Mouse (Mus musculus) adrenal gland, adult 2 months (tissue): ENCODE measurements at regions not wholly inside any gene's neighbourhood (a gene's known extent, or its start where the extent isn't known, plus 50 kb on each side); places are given as distances from the start of the nearest gene placed in this dataset.
"Not testable (repeated sequence)": the region's sequence is repeated elsewhere in the genome, so short reads cannot be mapped to it uniquely, and the experiment has no call there.

Experiments used
- DNase-seq: peaks from one replicate; pipeline ENCODE4 v3.0.0; 2021

DNA sequence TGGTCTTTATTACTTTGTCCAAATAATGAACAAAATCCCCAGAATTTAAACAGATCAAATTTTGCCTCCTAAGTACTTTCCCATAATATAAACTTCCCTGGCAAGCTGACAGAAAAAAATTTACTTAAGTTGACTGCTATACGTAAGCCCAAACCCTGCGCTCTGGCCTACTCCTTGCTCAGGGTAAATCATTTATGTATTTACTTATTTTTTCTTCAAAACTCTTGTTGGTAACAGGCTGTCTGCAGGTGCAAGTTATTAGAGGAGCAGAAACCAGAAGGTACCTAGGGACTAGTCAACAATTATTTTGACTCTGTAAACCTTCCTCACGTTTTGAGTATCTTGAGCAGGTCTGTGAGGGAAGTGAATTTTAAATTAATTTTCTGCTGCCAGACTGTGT lies 2615.7 kb downstream of the Poteg start:
- no peak for DNase-seq

- no peak for DNase-seq
These were observed 2630.3 kb downstream of the Poteg start for GRCm38 (mm10) chr8:30077726-30078125.

GRCm38 (mm10) chr8:30127766-30128165 lies 2680.3 kb downstream of the Poteg start:
- DNase-seq = no peak

GRCm38 (mm10) chr8:30134999-30135398 lies 2687.5 kb downstream of the Poteg start:
- no peak for DNase-seq

GRCm38 (mm10) chr8:30151181-30151844 lies 2703.8 kb downstream of the Poteg start:
- no peak for DNase-seq

DNA sequence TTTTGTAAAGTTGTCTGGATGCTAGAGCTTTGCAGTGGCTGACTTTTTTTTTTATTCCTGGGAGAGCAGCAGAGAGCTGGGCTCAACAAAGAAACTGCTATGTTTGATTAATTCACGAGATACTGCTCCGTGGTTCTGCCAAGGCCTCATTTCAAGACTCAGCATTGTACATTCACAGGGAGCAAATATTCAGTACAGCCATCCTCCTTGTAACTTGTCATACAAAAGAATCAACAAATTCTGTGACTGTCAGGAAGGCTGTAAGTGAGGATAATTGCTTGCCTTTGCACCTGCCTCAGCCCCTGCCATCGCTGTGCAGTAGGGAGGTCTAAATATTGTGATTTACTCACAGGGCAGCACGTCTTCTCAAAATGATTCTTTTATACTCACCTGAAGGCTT lies 2705.5 kb downstream of the Poteg start:
- no peak for DNase-seq

GRCm38 (mm10) chr8:30171881-30172280 lies 2724.4 kb downstream of the Poteg start:
- DNase-seq = no peak

DNA sequence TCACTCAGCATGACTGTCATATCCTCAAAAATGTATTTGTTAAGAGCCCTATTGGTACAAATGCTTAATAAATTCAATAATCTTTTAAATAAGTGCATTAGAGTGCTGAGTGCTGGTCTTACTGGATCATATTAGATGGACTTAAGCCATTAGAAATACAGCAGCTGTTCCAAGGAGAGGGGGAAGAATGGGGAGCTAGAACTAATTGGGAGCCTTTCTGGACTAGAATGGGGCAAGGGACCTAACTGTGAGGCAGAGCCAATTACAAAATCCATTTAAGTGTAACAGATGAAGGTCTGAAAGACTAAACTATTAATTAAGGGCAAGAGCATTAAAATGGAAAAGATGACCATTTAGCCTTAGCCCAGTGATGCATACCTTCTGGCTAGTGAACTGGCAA lies 2755.3 kb downstream of the Poteg start:
- DNase-seq = not testable (repeated sequence)

DNA sequence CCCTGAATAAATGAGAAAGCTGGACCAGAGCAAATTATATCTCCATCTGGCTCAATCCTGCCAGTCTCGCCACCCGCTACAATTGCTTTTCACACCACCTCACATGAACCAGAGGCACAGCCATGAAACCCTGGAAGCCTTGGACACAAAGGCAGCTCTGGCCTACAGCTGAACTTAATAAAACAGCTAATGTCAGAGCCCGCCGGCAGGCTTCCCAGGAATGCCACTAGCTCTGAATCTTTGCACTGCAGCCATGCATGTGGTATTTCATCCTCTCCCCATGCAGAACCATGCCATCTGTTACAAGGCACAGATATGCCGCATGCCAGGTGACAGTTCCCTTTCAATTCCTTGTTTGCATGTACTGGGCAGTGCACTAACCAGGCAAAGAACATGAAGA lies 2779.9 kb downstream of the Poteg start:
- no peak for DNase-seq

- DNase-seq = no peak
These were observed 2785.8 kb downstream of the Poteg start for GRCm38 (mm10) chr8:30233266-30233665.

- DNase-seq = no peak
These were observed 2804.3 kb downstream of the Poteg start for GRCm38 (mm10) chr8:30251797-30252196.

DNA sequence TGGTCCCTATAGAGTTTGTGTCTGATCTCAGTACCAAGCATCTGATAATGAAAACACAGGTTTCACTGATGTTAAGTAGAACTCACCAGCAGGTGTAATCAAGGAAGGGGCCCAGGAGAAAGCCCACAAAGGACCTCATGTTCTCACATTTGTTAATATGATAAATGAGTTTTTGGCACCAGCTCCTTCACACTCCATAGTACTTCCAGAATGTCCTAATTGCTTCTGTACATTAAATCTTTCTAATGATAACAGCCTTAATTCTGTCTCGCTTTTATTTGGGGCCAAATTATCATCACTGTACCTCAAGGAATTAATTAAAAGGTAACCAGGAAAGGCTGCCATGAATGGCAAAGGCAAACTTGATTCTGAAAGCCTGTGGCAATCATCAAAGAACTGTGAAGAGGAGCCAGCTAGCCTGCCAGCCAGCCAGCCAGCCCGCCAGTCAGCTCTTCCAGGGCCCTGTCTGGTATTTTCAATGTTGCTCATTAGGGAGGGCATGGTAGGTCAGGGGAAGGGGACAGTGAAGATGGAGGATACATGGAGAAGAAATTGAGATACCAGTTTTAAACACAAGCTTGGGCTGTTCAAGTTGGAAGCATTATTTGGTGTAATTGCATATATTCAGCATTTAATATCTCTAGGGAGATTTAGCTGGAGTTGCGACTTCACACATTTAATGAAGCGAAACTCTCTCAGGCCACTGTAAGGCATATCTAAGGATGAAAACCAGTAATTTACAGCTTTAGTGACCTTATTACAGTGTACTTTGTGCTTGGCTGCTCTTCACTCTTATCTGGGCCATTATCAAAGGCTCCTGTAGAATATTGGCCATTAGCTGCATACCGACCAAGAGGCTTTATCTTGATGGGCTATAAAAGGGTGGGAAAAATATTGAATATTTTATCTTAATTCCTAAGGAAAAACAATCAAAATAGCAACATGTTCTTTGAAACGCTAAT lies 2822.8 kb downstream of the Poteg start:
- no peak for DNase-seq

GRCm38 (mm10) chr8:30289169-30289568 lies 2841.7 kb downstream of the Poteg start:
- DNase-seq = no peak

GRCm38 (mm10) chr8:30331201-30331600 lies 2883.7 kb downstream of the Poteg start:
- DNase-seq = no peak

GRCm38 (mm10) chr8:30333352-30333751 lies 2885.9 kb downstream of the Poteg start:
- DNase-seq = no peak

DNA sequence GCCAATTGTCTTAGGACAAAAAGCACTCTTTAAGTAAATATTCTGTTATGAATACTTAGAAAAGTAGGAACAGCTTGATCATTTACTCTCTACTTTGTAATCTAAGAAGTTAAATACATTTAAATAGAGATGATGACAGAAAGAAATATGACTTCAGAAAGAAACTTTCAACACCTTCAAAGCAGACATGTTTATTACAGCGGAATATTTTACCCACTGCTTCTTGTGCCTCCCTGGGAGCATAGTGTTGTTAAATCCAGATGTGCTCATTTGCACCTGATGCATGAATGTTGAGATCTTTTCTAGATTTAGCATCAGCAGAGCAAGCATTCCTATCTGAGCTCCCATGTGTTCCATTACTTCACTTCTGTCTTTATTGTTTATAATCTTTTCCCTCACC lies 2912.0 kb downstream of the Poteg start:
- no peak for DNase-seq

- DNase-seq = no peak
These were observed 2918.3 kb downstream of the Poteg start for GRCm38 (mm10) chr8:30365721-30366120.

DNA sequence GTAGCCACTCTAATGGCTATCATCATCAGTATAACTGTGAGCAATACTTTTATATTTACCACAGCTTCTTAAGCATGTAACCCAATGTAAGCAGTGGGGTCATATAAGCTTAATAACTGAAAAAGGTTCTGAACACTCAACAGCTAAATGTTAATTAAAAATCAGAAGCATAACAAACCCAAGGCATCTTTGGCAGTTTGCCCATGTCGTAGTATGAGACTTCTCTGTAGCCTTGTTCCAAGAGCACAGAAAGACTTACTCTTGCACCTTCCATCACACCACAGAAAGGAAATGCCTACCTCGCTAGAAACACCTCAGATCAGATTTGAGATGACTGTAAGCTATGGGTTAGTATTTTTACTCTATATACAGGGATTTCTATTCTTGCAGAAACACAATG lies 2944.5 kb downstream of the Poteg start:
- no peak for DNase-seq

DNA sequence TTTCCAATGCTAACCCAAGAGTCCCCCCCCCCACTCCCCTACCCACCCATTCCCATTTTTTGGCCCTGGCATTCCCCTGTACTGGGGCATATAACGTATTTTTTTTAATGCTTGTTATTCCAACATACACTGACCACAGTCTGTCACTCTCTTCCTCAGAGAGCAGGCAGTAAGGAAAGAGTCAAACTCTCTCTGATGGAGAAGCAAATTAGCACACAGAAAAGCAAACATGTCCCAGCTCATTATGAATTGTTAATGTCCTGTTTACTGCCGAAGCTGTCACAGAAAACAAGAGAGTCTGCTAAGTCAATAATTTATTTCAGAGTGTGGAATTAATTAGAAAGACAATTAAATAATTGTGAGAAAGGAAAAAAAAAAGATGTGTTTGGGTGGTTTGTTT lies 2989.1 kb upstream of the 5930422O12Rik start:
- DNase-seq = no peak

- no peak for DNase-seq
These were observed 2986.7 kb upstream of the 5930422O12Rik start for GRCm38 (mm10) chr8:30441821-30442220.

GRCm38 (mm10) chr8:30443874-30444273 lies 2984.6 kb upstream of the 5930422O12Rik start:
- no peak for DNase-seq

GRCm38 (mm10) chr8:30444274-30444673 lies 2984.2 kb upstream of the 5930422O12Rik start:
- DNase-seq = no peak

DNA sequence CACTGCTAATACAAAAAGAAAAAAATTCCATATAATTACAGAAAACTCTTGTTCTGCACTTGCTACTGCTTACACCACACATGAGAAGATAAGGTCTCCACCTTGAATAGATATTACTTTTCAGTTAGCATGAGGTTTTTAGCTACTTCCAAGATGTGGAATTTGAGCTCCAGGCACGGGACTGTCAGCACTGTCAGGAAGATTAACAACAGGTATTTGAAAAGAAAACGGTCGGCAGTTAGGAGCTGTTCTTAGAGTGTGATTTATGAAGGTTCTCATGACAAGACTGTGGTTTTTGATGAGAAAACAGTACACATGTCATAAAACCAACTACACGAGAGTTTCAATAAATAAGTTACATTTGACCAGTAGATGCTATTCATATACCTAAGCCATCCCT lies 2970.4 kb upstream of the 5930422O12Rik start:
- DNase-seq = no peak
